Mouse (Mus musculus) frontal cortex, postnatal 10 days (tissue): ENCODE measurements around the gene Mad1l1.

ENCODE experiments used
- DNase-seq, 2 experiments: peaks; one replicate each; pipeline ENCODE4 v3.0.0; 2022; ENCODE audit warnings: low spot score in 2 of 2, mixed read lengths in 1 of 2

The Mad1l1 gene

DNA sequence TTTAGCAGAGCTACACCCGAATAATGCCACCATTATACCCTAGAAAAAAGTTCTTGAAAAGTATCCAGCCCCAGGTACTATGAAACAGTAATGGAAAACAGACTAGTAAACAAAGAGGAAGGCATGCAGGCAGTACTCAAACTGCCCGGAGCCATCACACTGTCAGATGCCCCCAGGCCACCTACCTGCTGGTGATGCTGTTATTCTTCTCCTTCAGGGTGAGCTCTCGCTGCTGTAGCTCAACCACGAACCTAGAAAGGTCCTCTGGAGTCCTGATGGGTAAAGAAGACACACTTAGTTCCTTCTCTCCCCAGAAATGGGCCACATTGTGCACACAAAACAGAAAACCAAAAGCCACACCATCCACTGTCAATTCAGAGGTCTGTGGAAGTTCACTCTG, 60.0 kb downstream of the Mad1l1 start:
- no peak for DNase-seq

DNA sequence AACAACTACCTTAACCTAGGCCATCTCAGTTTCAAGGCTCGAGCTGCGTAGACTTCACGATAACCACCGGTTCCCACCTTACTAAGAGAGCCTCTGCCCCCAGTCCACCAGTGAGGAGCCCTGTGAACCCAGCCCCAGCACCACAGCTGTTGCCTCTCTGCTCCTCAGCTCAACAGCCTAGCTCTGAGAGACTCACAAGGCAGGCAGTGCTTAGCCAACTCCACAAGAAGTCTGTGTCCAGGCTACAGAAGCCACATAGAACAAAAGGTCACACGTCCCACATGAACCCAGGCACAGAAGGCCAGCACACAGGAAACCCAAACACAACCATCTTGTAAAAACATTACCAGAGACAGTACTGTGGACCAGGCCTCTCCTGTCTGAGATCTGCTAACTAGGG, 62.7 kb downstream of the Mad1l1 start:
- DNase-seq: no peak

DNA sequence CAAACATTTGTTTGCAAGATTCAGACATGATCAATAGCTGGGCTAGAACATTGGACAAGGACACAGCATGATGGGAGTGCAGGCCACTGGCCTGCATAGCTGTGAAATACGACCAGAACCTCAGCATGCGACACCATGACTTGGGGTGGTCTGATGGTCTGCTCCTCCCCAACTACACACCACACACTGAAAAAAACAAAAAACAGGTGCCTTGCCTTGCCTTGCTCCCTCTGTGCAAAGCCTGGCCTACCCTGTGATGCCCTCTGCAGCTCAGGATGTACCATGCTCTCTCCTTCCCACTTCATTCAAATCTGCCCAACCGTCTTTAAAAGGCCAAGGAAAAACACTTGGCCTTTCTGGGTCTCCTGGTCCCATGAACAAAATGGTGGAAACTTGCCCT, 63.3 kb downstream of the Mad1l1 start:
- no peak for DNase-seq

DNA sequence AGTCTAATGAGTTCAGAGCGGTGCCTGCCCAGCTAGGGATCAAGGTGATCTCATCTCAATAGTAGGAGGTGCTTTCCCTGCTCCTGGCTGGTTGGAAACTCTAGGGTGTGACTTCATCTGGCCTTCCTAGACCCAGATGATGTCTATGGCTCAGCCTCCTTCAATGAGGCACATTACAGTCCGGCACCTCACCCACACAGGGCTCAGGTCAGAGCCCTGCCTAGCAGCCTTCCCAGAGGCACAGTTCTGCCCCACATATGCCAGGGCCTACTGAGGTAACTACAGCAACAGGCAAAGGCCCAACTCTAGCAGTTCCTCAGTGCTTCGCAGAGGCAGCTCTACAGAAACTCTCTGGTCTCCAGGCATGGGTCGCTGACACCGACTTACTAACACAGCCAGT, 63.9 kb downstream of the Mad1l1 start:
- no peak for DNase-seq

DNA sequence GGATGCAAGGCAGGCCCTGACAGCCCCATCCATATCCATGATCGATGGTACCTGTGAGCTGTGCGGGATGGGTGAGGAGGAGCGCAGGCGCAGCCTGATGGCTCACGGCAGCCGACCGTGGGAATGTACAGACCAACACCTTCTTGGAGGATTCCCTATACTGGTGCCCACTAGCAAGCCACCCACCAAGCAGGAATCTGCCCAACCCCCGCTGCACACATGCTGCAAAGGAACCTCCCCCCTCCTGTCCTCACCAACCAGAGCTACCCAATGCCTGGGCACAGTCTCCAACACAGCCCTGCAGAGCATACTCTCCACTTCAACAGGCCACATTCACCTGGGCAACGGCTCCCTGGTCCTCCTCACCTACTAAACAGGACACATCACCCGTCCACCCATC, 64.7 kb downstream of the Mad1l1 start:
- no peak for DNase-seq

DNA sequence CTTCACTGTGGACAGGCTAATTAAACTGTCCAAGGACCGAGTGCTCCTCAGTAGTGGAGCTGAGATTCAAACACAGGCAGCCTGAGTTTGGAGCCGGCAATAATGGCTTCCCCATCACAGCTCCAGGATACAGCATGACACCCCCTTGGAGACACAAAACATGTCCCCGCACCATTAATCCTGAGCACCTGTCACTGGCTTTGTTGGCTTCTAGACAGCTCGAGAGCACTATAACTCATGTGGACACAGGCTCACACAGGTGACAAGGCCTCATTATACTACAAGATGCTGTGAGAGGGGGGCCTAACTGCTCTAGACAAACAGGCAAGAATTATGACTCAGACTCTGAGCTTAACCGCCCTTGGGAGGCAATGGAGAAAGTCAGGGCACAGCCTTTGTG, 66.1 kb downstream of the Mad1l1 start:
- no peak for DNase-seq

DNA sequence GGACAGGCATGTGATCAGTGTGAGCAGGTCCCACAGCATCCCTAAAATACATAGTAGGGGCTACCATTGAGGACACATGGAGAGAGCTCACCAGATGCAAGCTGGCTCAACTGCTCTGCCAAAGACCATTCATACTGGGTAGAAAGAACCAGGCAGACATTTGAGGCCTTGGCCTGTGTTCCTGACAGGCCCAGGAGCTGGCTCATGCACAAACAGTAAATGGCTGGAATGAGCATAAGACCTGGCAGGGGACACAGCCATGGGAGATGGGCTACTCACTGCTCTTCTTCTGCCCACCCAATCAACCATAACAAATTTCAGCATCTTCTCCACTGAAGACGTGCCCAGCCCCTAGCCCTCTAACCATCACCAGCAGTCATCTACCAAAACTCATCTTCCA, 66.7 kb downstream of the Mad1l1 start:
- DNase-seq: no peak

DNA sequence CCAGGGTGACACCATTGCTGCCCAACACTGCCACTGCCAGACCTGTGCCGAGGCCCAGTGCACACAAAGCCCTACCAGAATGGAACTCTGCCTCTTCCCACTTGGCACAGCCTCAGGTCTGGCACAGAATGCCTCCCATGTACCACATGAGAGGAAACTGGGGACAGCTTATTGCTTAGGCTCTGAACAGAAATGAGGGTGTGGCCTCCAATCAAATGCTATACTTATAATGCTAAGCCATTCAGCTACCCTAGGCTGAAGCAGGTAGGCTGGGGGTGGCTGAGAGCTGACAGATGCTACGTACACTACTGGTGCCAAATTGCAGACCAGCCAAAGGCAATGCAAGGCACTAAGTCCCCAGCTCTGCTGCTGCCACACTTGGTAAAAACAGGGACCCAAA, 69.4 kb downstream of the Mad1l1 start:
- DNase-seq: no peak

DNA sequence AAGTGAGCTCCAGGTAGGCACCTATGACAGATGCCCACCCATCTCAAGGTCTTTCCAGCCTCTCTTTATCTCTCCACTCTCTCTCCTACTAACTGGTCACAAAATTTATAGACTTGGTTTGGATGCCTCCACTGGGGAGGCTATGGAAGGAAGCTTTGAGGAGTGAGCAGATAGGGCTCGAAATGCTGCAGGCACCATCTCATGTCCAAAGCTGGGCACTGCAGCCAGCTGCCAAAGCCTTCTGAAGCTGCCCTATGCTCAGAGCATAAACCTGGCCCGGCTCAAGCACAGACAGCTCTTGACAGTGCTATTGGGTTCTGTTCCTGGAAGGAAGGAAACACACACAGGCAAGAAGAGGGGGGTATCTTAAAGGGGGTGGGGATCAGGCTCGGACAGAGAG, 71.0 kb downstream of the Mad1l1 start:
- peak in 1 of 2 experiments; percentile 39 for DNase-seq

DNA sequence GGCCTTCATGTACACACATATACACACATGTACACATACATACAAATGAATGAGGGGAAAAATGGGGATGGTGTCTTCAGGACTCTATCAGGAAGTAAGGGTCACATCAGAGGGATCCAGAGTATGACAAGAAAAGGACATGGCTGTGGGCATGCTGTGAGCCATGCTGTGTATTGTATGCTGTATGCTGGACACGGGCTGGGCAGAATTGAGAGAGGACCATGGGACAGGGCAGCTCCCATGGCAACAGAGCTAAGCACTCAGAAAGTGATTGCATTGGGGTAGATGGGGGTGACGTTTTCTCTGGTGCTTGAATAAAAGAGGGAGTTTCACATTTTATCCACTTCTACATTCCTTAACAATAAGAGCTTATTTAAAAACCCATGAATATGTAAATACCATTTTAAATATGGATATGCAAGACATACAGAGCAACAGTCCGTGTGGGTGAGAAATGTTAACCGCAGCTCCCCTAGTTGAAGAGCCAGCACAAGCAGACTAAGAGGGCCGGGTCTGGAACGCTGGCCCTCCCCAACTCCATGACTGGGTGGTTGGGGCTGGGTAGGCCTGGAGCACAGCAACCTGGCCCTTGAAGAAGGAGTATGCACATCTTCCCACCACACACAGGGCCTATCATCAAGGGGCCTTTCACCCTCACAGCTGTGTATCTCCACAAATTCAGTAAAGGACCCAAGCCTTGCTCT, 71.8 kb downstream of the Mad1l1 start:
- DNase-seq: no peak

DNA sequence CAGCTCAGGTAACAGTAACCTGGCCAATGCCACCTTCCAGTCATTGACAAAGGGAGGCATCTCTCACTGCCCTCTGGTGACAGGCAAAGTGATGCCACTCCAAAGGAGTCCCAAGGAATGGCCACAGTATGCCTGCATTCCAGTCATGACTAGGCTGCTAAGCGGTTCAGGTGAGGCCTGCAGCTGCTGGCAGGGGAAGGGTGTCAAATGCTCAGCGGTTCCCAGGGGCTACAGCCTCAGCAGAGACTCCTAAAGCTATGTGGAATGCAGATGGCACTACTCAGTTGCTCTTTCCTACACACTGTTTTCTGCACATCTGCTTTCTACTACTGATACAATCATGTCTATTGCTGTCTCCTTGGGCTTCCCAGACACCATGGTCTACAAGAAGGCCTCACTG, 73.3 kb downstream of the Mad1l1 start:
- no peak for DNase-seq

DNA sequence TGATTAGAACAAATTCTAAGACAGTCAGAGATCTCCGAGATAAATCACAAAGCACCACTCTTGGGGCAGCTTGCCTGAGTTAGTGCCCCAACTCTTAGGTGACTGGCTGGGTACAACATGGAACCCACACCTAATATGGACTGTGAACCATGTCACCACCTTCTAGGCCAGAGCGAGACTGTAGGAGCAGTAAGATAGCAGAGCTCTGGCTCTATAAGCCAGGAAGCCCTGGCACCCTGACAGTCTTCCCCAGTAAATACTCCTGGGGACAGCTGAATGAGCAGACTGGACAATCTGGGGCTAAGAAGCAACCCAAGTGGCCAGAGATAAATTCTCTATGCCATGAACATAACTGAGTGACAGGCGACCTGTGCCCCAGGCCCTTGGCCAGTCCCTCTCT, 81.1 kb downstream of the Mad1l1 start:
- DNase-seq: no peak

DNA sequence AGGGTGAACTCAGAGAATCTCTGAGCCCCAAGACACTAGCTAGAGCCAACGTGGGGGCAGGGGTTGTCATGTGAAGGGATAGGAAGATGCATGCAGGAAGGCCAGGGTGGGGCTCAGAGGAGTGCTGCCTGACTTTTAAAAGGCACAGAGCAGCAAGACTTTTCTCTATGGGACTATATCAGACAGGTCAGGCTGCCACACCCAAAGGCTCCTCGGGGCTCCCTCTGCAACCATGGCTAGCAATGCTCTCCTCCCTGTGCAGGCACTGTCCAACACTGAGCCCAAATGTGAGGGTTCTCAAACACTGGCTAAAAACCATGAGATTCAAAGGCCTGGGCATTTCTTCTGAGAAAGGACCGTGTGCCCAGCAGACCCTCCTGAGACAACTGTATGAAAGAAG, 82.5 kb downstream of the Mad1l1 start:
- DNase-seq: no peak

DNA sequence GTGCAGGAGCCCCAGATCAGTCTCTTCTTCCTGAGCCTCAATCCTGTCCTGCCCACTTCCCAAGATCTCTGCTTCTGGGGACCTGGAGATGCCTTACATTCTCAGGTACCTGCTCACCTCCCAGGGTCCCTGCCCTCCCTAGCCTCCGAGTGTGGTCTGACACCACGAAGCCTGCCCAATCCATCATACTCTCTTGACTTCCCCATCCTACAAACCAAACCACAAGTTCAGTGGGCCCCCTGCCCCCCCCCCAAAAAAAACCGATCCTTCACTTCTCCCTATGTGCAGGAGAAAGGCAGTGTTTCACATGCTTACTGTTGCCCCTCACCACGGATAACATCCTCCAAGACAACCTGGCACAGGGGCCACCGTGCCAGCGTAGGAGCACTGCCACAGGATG, 90.5 kb downstream of the Mad1l1 start:
- DNase-seq: no peak

DNA sequence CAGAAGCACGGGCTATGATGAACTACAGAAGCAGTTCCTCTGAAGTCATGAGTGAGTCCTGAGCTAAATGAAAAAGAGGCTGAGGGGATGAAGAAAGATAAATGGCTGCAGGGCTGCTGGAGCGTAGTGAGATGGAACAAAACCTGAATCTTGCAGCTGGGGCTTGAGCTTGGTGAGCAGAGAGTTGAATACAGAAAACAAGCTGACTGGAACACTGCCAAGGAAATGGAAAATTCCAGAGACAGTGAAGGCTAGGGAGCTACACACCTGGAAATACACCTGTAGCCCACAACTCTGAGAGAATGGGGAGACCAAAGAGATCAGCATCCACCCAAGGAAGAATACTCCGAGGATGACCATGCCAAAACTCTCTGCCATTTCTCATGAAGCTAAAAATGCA, 93.0 kb downstream of the Mad1l1 start:
- no peak for DNase-seq

DNA sequence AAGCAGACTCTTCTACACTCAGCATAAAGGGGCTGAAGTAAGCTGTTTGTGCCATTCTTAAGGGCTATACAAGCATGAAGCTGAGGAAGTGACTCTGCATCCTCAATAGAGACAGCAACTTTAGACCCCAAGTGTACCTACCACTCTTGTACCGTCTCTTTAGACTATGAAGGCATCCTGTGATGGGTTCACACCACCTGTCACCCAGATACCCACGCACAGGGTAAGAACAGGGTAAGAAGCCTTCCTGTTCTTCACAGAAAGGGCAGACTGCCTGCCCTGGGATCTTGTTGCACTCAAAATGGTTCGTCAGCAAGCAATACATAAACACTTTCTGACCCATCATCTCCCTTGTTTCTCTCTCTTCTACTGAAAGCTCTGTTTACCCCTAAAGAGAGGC, 94.5 kb downstream of the Mad1l1 start:
- no peak for DNase-seq

DNA sequence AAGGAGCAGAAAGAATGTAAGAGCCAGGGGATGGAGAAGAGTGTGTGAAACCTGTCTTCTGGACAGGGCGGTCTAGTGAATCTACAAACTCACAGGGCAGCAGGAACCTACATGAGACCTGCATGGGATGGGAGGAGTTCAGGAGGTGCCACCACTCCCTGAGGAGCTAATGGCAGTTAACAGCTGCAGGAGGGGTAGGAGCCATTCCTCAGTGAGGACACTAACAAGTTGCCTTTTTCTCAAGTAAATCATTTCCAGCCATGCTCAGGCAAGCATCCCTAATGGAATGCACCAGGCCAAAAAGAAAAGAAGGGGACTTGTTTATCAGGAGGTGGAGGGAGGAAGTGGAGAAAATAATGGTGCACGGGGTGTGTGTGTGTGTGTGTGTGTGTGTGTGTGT, 95.5 kb downstream of the Mad1l1 start:
- DNase-seq: no peak

DNA sequence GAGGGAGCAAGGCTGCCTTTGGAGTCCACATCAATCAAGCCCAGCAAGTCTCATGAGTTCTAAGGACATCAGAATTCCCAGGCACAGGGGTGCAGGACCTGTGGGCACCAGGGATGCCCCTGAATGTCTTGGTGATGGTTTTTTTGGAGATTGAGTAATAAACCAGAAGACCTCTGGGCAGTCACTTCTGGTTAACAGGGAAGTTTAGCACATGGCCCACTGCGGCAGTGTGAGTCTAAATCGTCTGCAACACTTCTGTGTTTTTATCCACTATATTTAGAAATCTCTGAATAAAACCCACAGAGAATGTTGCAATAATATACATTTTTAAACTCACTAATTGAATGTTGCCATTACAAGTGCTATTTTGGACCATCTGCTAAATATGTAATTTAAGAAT, 96.2 kb downstream of the Mad1l1 start:
- no peak for DNase-seq

DNA sequence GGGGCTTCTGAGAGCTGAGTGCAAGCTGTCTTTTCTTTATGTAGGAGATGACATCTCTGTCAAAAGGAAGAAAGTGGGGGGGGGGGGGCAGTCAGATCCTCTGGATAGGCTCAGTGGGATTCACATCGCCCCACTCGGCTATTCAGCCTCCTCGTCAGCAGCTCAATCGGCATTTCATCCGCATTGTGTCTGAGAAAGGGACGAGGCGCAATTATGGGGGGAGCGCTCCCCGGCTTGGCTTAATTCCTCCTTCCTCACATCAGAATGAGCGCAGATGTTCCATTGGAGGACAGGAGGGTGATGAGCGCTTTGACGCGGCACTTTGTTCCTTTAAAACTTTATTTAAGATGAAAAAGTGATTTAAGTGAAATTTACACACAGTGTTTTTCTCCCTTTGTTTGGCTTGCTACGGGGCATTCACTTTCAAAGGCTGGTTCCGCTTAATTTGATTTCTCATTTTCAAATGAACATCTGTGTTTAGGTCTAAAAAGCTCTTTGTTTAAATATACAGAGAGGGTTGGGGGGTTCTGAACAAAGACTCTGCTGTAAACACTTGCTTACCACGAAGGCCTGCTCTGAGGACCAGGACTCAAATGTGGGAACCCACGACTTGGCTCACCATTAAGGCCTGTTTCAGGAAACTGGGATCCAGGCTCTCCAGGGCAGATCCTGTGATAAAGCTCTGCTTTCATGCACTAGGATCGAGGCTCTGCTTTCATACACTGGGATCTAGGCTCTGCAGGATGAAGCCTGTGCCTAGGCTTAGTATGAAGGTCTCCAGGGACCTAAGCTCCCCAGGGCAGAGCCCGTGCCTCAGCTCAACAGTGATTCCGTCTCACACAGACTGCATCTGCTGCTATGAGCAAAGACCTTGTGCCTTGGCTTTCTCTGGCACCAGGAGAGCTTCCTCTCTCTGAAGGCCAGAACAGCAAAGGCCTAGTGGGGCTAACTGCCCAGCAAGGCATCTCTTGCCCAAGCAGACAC, 98.0 kb downstream of the Mad1l1 start:
- DNase-seq: no peak

DNA sequence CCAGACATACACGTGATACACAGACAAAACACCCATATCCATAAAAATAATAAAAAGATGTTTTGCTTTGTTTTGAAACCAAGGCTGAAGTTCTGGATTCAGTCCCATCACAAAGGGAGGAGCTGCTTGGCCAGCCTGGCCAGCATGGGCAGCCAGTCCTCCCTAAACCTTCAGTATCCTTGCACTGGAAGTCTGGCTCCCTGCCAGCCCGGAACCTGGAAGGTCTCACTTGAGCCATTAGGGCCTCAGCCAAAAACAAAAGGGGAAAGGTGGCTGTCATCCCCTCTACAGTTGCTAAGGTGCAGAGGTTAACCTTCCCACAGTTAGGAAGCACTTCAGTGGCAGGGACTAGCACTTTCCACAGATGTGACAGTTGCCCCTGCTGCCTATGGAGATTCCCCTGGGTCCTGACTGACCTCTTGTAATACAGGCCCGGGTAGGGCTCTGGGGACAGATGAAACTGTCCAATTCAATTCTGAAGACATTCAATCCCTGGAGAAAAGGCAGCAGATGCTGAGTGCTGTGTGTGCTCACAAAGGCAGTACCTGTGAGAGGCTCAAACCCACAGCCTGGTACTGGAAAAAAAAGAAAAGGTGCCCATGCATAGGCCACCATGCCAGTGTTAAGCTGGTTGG, 100.2 kb downstream of the Mad1l1 start:
- no peak for DNase-seq

DNA sequence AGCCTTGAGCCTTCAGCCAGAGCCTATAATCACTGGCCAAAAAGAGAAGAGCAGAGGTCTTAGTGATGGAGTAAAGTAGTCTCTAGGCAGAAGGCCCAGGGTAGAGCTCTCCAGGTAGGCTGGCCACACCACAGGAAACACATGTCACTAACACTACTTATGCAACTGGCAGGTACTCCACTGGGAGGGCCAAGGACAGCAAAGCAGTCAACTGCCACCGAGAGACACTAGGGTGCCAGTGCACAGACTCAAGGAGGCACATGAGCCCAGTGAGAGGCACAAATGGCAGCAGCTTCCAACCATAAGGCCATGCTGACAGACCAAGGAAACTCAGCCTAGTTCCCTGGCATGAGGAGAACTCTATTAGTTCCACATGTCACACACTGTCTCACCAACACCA, 102.1 kb downstream of the Mad1l1 start:
- no peak for DNase-seq

DNA sequence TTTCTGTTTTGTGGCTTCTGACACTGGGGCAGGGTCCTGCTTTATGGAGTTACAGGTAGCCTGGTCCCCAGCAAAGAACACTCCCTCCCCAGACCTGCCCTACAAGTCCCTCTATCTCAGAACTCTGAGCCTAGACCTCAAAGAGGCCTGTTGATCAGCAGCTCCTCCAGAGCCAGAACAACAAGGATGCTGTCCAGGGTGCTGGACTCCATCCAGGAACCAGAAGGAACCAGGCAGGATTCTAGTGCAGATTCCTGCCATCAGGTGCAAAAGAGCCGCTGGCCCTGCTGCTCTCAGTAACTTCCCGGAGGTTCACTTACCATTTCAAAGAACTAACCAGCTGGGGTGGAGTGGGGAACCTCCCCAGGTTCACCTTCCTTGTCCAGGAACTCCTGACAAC, 103.5 kb downstream of the Mad1l1 start:
- DNase-seq: no peak

DNA sequence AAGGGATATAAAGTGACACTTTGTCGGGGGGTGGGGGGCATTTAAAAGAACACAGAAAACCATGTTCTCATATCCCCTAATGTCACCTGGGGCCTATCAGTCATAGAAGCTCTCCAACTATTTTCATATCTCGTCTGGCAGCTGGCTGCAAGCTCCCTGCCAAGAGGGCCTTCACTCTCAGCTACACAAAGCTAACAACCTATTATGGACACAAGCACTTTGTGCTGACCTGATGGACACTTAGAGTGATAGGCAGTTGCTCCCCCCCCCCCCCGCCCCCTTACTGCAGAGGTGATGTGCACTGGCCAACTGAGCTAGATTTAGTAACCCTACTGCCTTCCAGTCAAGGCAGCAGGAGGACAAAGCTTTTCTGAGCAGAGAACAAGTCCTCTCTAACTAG, 104.3 kb downstream of the Mad1l1 start:
- no peak for DNase-seq
